Mouse (Mus musculus): ENCODE results near the gene Cnga4.
"Not testable (repeated sequence)": the region's sequence is repeated elsewhere in the genome, so short reads cannot be mapped to it uniquely, and the experiment has no call there.

The Cnga4 gene

GRCm38 (mm10) chr7:105418106-105418505, 13.7 kb downstream of the Cnga4 start:
- no peak for DNase-seq

GRCm38 (mm10) chr7:105420903-105421302, 16.5 kb downstream of the Cnga4 start:
- no peak for DNase-seq

- DNase-seq = no peak
Observed at GRCm38 (mm10) chr7:105424368-105424767, 20.0 kb downstream of the Cnga4 start.

GRCm38 (mm10) chr7:105425424-105426043, 21.2 kb downstream of the Cnga4 start, which contains the start of gene Cckbr:
Gene Cckbr (plus strand): TSS chr7:105425731.
- DNase-seq = no peak

- DNase-seq = no peak
Observed at GRCm38 (mm10) chr7:105426051-105426450, 21.7 kb downstream of the Cnga4 start.

- no peak for DNase-seq
Observed at GRCm38 (mm10) chr7:105432058-105432457, 27.7 kb downstream of the Cnga4 start.

- DNase-seq = no peak
Observed at GRCm38 (mm10) chr7:105433859-105434258, 29.5 kb downstream of the Cnga4 start.

GRCm38 (mm10) chr7:105434798-105435197, 30.4 kb downstream of the Cnga4 start:
- DNase-seq = no peak

- DNase-seq = no peak
Observed at GRCm38 (mm10) chr7:105437979-105438772, 33.8 kb downstream of the Cnga4 start.

GRCm38 (mm10) chr7:105441426-105441825, 37.1 kb downstream of the Cnga4 start:
- DNase-seq = no peak

GRCm38 (mm10) chr7:105445076-105445475, 40.7 kb downstream of the Cnga4 start:
- no peak for DNase-seq

GRCm38 (mm10) chr7:105453345-105453744, 49.0 kb downstream of the Cnga4 start:
- not testable (repeated sequence) for DNase-seq
